Mouse (Mus musculus) CH12.LX (cell line): ENCODE data around the gene Mdk. TPM values are rescaled to one million over a fixed set of nuclear protein-coding genes. Genes with fewer than 3 reads are reported as not detected.

ENCODE experiments used
- DNase-seq: peaks from one replicate; pipeline ENCODE4 v3.0.0-alpha.2; 2013; ENCODE audit errors: extremely low read depth
- H3K27ac ChIP-seq: 2 replicates; pipeline ENCODE4 v1.5.1; 2012; ENCODE audit warnings: low read depth, mild to moderate bottlenecking, control low read depth, moderate library complexity; ENCODE audit not compliant: insufficient read depth
- H3K27me3 ChIP-seq: replicated peaks from 2 replicates; pipeline ENCODE3; 2012; ENCODE audit warnings: inconsistent platforms
- H3K36me3 ChIP-seq, 2 experiments: replicated peaks in 1 of 2; 2 replicates each; pipeline versions ENCODE3 to v1.6.1; 2012; ENCODE audit warnings: inconsistent platforms in 1 of 2, low read length in 1 of 2, mild to moderate bottlenecking in 1 of 2, mixed read lengths in 1 of 2, moderate library complexity in 1 of 2; ENCODE audit not compliant: control insufficient read depth in 1 of 2, insufficient read depth in 1 of 2
- H3K4me1 ChIP-seq, 2 experiments: 2 replicates each; pipeline ENCODE4 v1.6.1; 2012; ENCODE audit warnings: inconsistent platforms in 1 of 2, moderate library complexity in 1 of 2; ENCODE audit not compliant: insufficient read depth in 2 of 2, control insufficient read depth in 1 of 2
- H3K4me2 ChIP-seq: 2 replicates; pipeline ENCODE4 v1.6.1; 2012; ENCODE audit warnings: low read depth, mild to moderate bottlenecking, control low read depth; ENCODE audit not compliant: poor library complexity, insufficient read depth, severe bottlenecking
- H3K4me3 ChIP-seq, 3 experiments: fragments of 150-350 bp in 1 of 3; sonication (generic) in 1 of 3; replicated peaks in 1 of 3; 2 replicates each; pipeline versions ENCODE3 to v1.5.1; 2011 to 2012; ENCODE audit warnings: low read depth in 2 of 3, low read length in 2 of 3, mild to moderate bottlenecking in 2 of 3, moderate library complexity in 2 of 3, control low read depth in 1 of 3, improper control_type of control experiment in 1 of 3, inconsistent platforms in 1 of 3, mixed read lengths in 1 of 3; ENCODE audit not compliant: poor library complexity in 1 of 3
- H3K79me2 ChIP-seq: replicated peaks from 2 replicates; pipeline ENCODE4 v1.6.1; 2012; ENCODE audit warnings: mild to moderate bottlenecking, moderate library complexity; ENCODE audit not compliant: control insufficient read depth, poor library complexity, insufficient read depth, severe bottlenecking; ENCODE audit errors: extremely low read depth
- H3K9ac ChIP-seq: 2 replicates; pipeline ENCODE4 v1.6.1; 2012; ENCODE audit warnings: low read depth, mild to moderate bottlenecking, control low read depth, moderate library complexity; ENCODE audit not compliant: insufficient read depth
- H3K9me3 ChIP-seq: replicated peaks from 2 replicates; pipeline ENCODE3; 2012; ENCODE audit warnings: low read length, inconsistent platforms, mixed read lengths
- BHLHE40 ChIP-seq: IDR thresholded peaks from 2 replicates; pipeline ENCODE4 v1.6.1; 2011; ENCODE audit warnings: mild to moderate bottlenecking, low read depth, low read length, improper control_type of control experiment
- CHD1 ChIP-seq: IDR thresholded peaks from 2 replicates; pipeline ENCODE4 v1.6.1; 2012; ENCODE audit warnings: low read depth, low read length, improper control_type of control experiment, inconsistent platforms
- CHD2 ChIP-seq: IDR thresholded peaks from 2 replicates; pipeline ENCODE4 v1.6.1; 2011; ENCODE audit warnings: low read length, improper control_type of control experiment
- ELF1 ChIP-seq: IDR thresholded peaks from 2 replicates; pipeline ENCODE4 v1.6.1; 2014; ENCODE audit warnings: low read depth, mild to moderate bottlenecking, inconsistent platforms, low read length, improper control_type of control experiment
- EP300 ChIP-seq: IDR thresholded peaks from 2 replicates; pipeline ENCODE4 v1.6.1; 2011; ENCODE audit warnings: low read length, improper control_type of control experiment
- ETS1 ChIP-seq: conservative IDR thresholded peaks from 2 replicates; pipeline ENCODE4 v1.6.1; 2012; ENCODE audit warnings: low read depth, mild to moderate bottlenecking, inconsistent platforms, low read length, improper control_type of control experiment, moderate library complexity
- HCFC1 ChIP-seq: IDR thresholded peaks from 2 replicates; pipeline ENCODE4 v1.6.1; 2012; ENCODE audit warnings: low read depth, mild to moderate bottlenecking, inconsistent platforms, low read length, improper control_type of control experiment
- JUN ChIP-seq: IDR thresholded peaks from 2 replicates; pipeline ENCODE4 v1.6.1; 2011; ENCODE audit warnings: low read depth, mild to moderate bottlenecking, low read length, improper control_type of control experiment, moderate library complexity; ENCODE audit not compliant: insufficient read depth
- KAT2A ChIP-seq: IDR thresholded peaks from 2 replicates; pipeline ENCODE4 v1.6.1; 2012; ENCODE audit warnings: low read length, improper control_type of control experiment, inconsistent platforms; ENCODE audit not compliant: insufficient replicate concordance
- MAX ChIP-seq: IDR thresholded peaks from 2 replicates; pipeline ENCODE4 v1.6.1; 2011; ENCODE audit warnings: low read length, improper control_type of control experiment
- MAZ ChIP-seq: IDR thresholded peaks from 2 replicates; pipeline ENCODE4 v1.6.1; 2012; ENCODE audit warnings: low read depth, mild to moderate bottlenecking, inconsistent platforms, low read length, improper control_type of control experiment, moderate library complexity
- MEF2A ChIP-seq: IDR thresholded peaks from 2 replicates; pipeline ENCODE4 v1.6.1; 2014; ENCODE audit warnings: low read depth, mild to moderate bottlenecking, inconsistent platforms, low read length, improper control_type of control experiment, borderline replicate concordance
- MXI1 ChIP-seq: IDR thresholded peaks from 2 replicates; pipeline ENCODE4 v1.6.1; 2011; ENCODE audit warnings: mild to moderate bottlenecking, low read depth, low read length, improper control_type of control experiment
- MYC ChIP-seq: IDR thresholded peaks from 2 replicates; pipeline ENCODE4 v1.6.1; 2011; ENCODE audit warnings: low read depth, mild to moderate bottlenecking, improper control_type of control experiment, low read length
- NELFE ChIP-seq: IDR thresholded peaks from 2 replicates; pipeline ENCODE4 v1.6.1; 2011; ENCODE audit warnings: low read depth, low read length, improper control_type of control experiment
- NRF1 ChIP-seq: IDR thresholded peaks from 2 replicates; pipeline ENCODE4 v1.6.1; 2014; ENCODE audit warnings: low read depth, mild to moderate bottlenecking, inconsistent platforms, low read length, improper control_type of control experiment, moderate library complexity
- PAX5 ChIP-seq: IDR thresholded peaks from 2 replicates; pipeline ENCODE4 v1.6.1; 2012; ENCODE audit warnings: low read length, inconsistent platforms, mixed read lengths
- POLR2A ChIP-seq: IDR thresholded peaks from 2 replicates; pipeline ENCODE4 v1.6.1; 2011; ENCODE audit warnings: low read depth, mild to moderate bottlenecking, improper control_type of control experiment, low read length
- SIN3A ChIP-seq: IDR thresholded peaks from 2 replicates; pipeline ENCODE4 v1.6.1; 2012; ENCODE audit warnings: low read length, improper control_type of control experiment, inconsistent platforms
- TBP ChIP-seq: conservative IDR thresholded peaks from 2 replicates; pipeline ENCODE4 v1.6.1; 2011; ENCODE audit warnings: low read depth, low read length, improper control_type of control experiment
- TCF12 ChIP-seq: IDR thresholded peaks from 2 replicates; pipeline ENCODE4 v1.6.1; 2014; ENCODE audit warnings: low read depth, mild to moderate bottlenecking, inconsistent platforms, low read length, improper control_type of control experiment
- UBTF ChIP-seq: IDR thresholded peaks from 2 replicates; pipeline ENCODE4 v1.6.1; 2012; ENCODE audit warnings: low read depth, mild to moderate bottlenecking, inconsistent platforms, low read length, improper control_type of control experiment, moderate library complexity
- USF2 ChIP-seq: conservative IDR thresholded peaks from 2 replicates; pipeline ENCODE4 v1.6.1; 2011; ENCODE audit warnings: low read depth, low read length, improper control_type of control experiment
- ZKSCAN1 ChIP-seq: IDR thresholded peaks from 2 replicates; pipeline ENCODE4 v1.6.1; 2012; ENCODE audit warnings: low read depth, inconsistent platforms, low read length, improper control_type of control experiment, borderline replicate concordance
- ZNF384 ChIP-seq: IDR thresholded peaks from 2 replicates; pipeline ENCODE4 v1.6.1; 2012; ENCODE audit warnings: low read depth, low read length, improper control_type of control experiment, inconsistent platforms
- dilution Hi-C: fragments of 300-500 bp; cut with MboI; formaldehyde crosslinking; loops from 2 replicates; pipeline ENCODE4 v1.14.3; 2020; ENCODE audit warnings: low sequenced_read_pairs; ENCODE audit not compliant: extremely low pct_unique_long_range_greater_than_20kb, extremely low pct_ligation_motif_present
- in situ Hi-C: fragments of 300-500 bp; cut with MboI; formaldehyde crosslinking; loops from 3 replicates; pipeline ENCODE4 v1.14.3; 2019; ENCODE audit warnings: low sequenced_read_pairs, low pct_ligation_motif_present, low pct_unique_long_range_greater_than_20kb, mixed read lengths
- polyA plus RNA-seq: library from polyadenylated mRNA; unstranded; fragments of >175 nt; gene quantifications from 2 replicates; pipeline ENCODE4 v1.2.1, GENCODE M21; 2012; ENCODE audit warnings: low read depth; ENCODE audit not compliant: insufficient read length
- total RNA-seq, 2 experiments: library from RNA; depleted of rRNA; stranded (reverse); fragments of 300-350 nt in 1 of 2; fragments of >200 nt in 1 of 2; gene quantifications; 2 replicates each; pipeline ENCODE4 v1.2.3; 2012 to 2014

Gene Mdk
- total and polyA plus RNA-seq, 3 experiments: 0.25 to 2.4 (median 0.34) TPM

GRCm38 (mm10) chr2:91963443-91963932 is 31.4 kb upstream of the Mdk start (continued):
- TF ChIP-seq NRF1: peak; percentile 63
- 0 out of 2 replicates have a peak, but pooled peaks have one; percentile 37 for TF ChIP-seq MYC
- peak; percentile 78 for TF ChIP-seq POLR2A
- TF ChIP-seq MAZ: 0 out of 2 replicates have a peak, but pooled peaks have one; percentile 41
- no peak for TF ChIP-seq CHD1
- TF ChIP-seq TBP: 0 out of 2 replicates have a peak, but pooled peaks have one; percentile 24
- TF ChIP-seq ETS1: 0 out of 2 replicates have a peak, but pooled peaks have one; percentile 7
- TF ChIP-seq MEF2A: peak; percentile 76

- Histone ChIP-seq H3K79me2 (peaks cover 28% of the 10 kb centered on the region), H3K9ac (peak overlapping the region; percentile 84), H3K4me2 (peak overlapping the region; percentile 92), H3K9me3 (no peaks in the 10 kb centered on the region), H3K4me1 (peaks cover 14 to 68% of the 10 kb centered on the region in 2 experiments), H3K27ac (no peak overlapping the region), H3K4me3 (peak overlapping the region; percentile 72 to 91 (median 84)), H3K27me3 (peaks cover 7% of the 10 kb centered on the region), H3K36me3 (peaks cover 0 to 32% of the 10 kb centered on the region in 2 experiments)
- dilution Hi-C loops: no loop called here
- no peak for DNase-seq
- in situ Hi-C loops: no loop called here
- TF ChIP-seq EP300 (no peak), ZNF384 (no peak), CHD2 (no peak), KAT2A (no peak), CHD1 (no peak), SIN3A (0 out of 2 replicates have a peak, but pooled peaks have one; percentile 20), USF2 (no peak), JUN (no peak), TBP (no peak), NRF1 (no peak), PAX5 (no peak), NELFE (no peak), HCFC1 (no peak), MXI1 (no peak), ELF1 (no peak), BHLHE40 (no peak), ETS1 (no peak), TCF12 (no peak), ZKSCAN1 (no peak), MAX (0 out of 2 replicates have a peak, but pooled peaks have one; percentile 38), UBTF (peak; percentile 48)
- TF ChIP-seq, all 38 proteins: peak for 3
Measured at GRCm38 (mm10) chr2:91962864-91963401, 30.8 kb upstream of the Mdk start.
